Mouse (Mus musculus) CD4-positive, CD25-positive, alpha-beta regulatory T cell, adult 9 weeks (primary cell): ENCODE results near the gene Ap3m1. TPM values are rescaled to one million over a fixed set of nuclear protein-coding genes. Genes with fewer than 3 reads are reported as not detected.

Source experiments
- polyA plus RNA-seq: library from polyadenylated mRNA; unstranded; fragments of 100-300 nt; shearing (Covaris generic); gene quantifications from one replicate; pipeline ENCODE4 v1.2.1, GENCODE M21; 2017

Ap3m1 gene
- 92.5 TPM for polyA plus RNA-seq

GRCm38 (mm10) chr14:21052112-21052780, at the start of gene Ap3m1, which contains the start of gene Adk:
Gene Ap3m1, minus strand, starts transcription at chr14:21052508.
Gene Adk, plus strand, starts transcription at chr14:21052574.

Other genes starting within 250 kb of the Ap3m1 start
- gene Plau, start 215.8 kb downstream of the Ap3m1 start, polyA plus RNA-seq = not detected
- gene Vcl, start 123.1 kb downstream of the Ap3m1 start, polyA plus RNA-seq = 1.8 TPM
- gene Adk, start 66 bp upstream of the Ap3m1 start, polyA plus RNA-seq = 134 TPM